Mouse (Mus musculus) mouse embryonic stem cell (cell line): ENCODE measurements at regions not wholly inside any gene's neighbourhood (a gene's known extent, or its start where the extent isn't known, plus 50 kb on each side); places are given as distances from the start of the nearest gene placed in this dataset.
"Not testable (repeated sequence)": the region's sequence is repeated elsewhere in the genome, so short reads cannot be mapped to it uniquely, and the experiment has no call there.

Source experiments
- in situ Hi-C, 2 experiments: fragments of 300-500 bp; cut with MboI; formaldehyde crosslinking; loops; 1 replicate in 1 of 2; 3 replicates in 1 of 2; pipeline ENCODE4 v1.14.3; 2019 to 2020; ENCODE audit warnings: low sequenced_read_pairs in 2 of 2, low pct_unique_long_range_greater_than_20kb in 1 of 2, mixed read lengths in 1 of 2; ENCODE audit not compliant: unreplicated experiment in 1 of 2

DNA sequence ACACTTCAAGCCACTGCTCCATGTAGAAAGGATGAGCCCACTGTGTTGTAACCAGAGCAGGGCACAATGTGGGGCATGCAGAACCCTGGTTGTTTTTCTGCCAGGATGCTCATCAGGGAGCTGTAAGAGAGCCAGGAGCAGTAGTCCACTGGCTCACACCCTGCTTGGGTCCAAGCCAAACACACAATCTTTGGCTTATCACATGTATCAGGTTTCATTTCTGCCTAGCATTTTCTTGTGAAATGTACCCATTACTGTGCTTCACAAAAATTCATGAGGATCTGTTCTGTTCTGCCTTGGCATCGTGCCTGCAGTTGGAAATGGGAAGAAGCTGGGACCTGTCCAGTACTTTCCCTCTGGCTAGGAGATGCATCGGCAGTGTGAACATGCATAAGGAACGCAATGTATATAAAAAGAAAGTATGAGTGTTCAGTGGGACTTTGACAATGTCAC is 491.6 kb upstream of the Igfbp3 start:
- in situ Hi-C loops: no loop called here

GRCm38 (mm10) chr11:7697591-7697990 is 483.9 kb upstream of the Igfbp3 start:
- in situ Hi-C loops: no loop called here

GRCm38 (mm10) chr11:7689701-7690100 is 476.0 kb upstream of the Igfbp3 start:
- in situ Hi-C loops: not testable (repeated sequence)

DNA sequence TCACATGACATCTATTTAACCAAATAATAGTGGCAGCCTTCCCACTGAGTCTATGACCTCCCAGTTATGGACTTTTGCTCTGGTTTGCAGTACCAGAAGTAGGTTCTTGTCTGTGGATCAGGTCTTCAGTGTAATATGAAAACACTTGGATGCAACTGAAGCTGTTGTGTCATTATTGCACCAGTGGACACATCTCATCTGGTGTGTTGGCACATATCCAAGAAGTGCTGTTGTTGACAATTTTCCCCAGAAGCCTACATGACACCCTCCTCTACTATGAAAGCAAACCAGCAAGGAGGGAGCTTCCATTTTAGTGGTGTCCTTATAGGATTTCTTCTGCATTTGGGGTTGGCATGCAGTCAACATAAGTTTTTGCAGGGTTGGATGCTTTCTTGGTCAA is 459.1 kb upstream of the Igfbp3 start:
- in situ Hi-C loops: no loop called here

DNA sequence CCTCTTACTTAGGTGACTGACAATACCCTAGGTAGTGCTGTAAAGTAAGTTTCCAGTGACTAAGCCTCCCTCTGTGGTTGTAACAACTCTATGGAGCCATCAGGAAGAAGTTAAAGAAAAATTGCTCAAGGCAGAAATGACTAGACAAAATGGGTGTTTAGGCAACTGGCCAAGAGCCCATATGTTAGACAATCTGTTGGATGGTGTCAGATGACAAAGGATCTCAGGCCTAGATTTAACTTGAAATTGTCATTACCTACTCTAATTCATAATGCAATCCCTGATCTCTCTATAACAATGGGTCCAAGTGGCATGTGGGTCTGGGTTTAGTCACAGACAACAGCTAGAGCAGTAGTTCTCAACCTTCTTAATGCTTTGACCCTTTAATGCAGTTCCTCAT is 416.9 kb upstream of the Igfbp3 start:
- in situ Hi-C loops: no loop called here

GRCm38 (mm10) chr11:7625256-7625655 is 411.5 kb upstream of the Igfbp3 start:
- in situ Hi-C loops: no loop called here

DNA sequence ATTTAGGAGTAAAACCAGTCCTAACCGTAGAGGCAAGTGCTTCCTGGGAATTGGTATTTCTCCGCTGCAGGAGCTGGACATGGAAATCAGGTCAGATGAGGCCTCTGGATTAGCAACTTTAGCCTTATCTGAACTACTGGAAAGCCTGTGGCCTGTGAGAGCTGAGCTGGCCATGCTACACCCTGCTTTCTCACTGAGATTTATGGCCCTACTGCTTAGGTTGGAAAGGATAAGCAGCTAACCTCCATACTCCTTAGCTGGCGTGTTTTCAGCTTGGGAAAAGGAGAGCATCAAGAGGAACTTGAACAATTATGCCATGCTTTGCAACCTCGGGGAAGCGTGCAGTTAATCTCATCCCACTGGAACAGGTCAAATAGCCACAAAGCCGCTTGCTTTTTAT is 406.6 kb upstream of the Igfbp3 start:
- in situ Hi-C loops: no loop called here

GRCm38 (mm10) chr11:7610752-7611151 is 397.0 kb upstream of the Igfbp3 start:
- in situ Hi-C loops: no loop called here

DNA sequence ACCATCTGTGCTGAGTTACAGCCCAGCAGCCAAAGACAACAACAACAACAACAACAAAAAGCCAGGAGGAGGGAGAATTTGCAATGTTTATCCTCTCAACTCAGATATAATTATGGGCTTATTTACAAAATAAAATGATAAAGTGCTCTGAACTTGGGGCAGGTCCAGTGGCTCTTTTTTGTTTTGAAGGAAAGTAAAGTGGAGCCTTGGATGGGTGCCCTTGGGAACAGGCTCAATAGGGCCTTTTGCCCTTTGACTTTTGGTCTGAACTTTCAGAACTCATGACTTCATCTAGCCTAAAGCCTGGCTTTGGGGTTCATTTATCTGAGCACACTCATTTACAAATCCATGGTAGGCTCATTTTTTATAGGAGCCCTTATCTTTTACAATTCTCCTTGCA is 396.2 kb upstream of the Igfbp3 start:
- in situ Hi-C loops: no loop called here

DNA sequence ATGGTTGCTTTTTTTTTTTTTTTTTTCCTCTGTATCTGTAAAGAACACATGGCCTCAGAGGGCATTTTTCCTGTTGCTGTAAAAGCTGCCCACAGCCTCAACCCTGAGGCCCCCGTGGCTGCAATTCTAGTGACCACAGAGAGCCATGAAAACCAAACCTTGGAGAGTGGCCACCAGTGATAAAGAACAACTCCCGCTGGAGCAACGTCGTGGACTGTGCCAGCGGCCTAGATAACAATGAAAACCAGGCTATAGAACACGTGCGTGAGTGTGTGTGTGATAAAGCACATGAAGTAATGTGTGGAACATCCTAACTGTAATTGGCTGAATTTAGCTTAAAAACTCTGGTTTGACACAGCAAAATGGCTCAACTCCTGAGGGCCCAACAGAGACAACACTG is 392.9 kb upstream of the Igfbp3 start:
- in situ Hi-C loops: no loop called here

GRCm38 (mm10) chr11:7592010-7592409 is 378.3 kb upstream of the Igfbp3 start:
- in situ Hi-C loops: no loop called here

DNA sequence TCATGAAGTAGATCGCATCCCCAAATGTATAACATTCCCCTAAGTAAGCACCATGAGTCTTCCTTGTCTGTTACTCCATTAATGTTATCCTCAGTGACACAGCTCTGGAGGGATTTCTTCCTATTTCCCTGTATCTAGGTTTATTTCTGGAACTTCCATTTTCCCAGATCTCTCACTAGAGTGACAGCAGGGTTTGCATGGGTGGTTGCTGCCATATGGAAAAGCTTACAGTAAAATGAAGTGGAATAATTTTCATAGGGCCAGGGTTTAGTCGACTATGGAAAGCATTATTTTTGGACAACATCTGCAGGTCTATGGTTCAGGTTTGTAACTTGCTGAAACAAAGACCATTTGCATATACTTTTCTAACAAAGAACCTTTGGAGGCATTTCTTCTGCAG is 369.6 kb upstream of the Igfbp3 start:
- in situ Hi-C loops: no loop called here

GRCm38 (mm10) chr11:7568484-7568883 is 354.8 kb upstream of the Igfbp3 start:
- in situ Hi-C loops: loop anchor here in 1 of 2 experiments (25.0 kb wide), 1 partner anchor 356 kb away; the partner anchor contains the start of gene Igfbp3

DNA sequence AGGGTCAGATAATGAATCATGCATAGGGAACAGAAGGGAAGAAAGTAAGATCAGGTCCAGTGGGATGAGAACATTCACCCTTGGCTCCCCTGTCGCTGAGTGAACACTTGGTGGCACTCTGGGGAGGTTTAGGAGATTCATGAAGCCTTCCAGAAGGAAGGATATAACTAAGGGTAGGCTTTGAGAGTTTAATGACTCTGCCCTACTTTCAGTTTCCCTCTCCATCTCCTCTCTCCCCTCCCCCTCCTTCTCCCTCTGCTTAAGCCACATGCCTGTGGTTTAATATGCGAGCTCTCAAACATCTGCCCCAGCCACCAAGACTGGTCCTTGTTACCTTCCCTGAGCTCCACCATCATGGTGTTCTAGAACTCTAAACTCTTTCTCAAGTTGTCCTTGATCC is 348.3 kb upstream of the Igfbp3 start:
- in situ Hi-C loops: loop anchor here in 1 of 2 experiments (25.0 kb wide), 1 partner anchor 350 kb away; the partner anchor contains the start of gene Igfbp3

DNA sequence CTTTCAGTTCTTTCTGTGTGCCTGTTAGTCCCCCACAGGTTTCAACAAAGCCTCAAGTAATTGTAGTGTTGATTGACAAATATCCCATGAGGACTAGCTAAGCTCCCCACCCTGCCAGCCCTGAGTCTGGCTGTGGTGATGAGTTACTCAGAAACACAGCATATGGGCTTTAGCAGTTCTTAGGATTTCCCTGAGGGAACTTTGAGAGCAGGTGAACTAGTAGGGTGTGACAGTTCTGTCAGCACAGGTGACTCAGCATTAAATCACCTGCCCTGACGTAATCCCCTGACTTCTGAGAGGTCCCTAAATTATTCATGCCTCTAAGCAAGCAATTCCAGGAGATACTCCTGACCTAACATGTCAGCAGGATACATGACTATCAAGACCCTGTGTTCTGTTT is 347.7 kb upstream of the Igfbp3 start:
- in situ Hi-C loops: loop anchor here in 1 of 2 experiments (25.0 kb wide), 1 partner anchor 349 kb away; the partner anchor contains the start of gene Igfbp3

GRCm38 (mm10) chr11:7555613-7556274 is 342.0 kb upstream of the Igfbp3 start:
- in situ Hi-C loops: loop anchor here in 1 of 2 experiments (25.0 kb wide), 1 partner anchor 343 kb away; the partner anchor contains the start of gene Igfbp3

- in situ Hi-C loops: loop anchor here in 1 of 2 experiments (25.0 kb wide), 1 partner anchor 340 kb away; the partner anchor contains the start of gene Igfbp3
These were observed 338.4 kb upstream of the Igfbp3 start for GRCm38 (mm10) chr11:7552154-7552553.

GRCm38 (mm10) chr11:7547796-7548195 is 334.1 kb upstream of the Igfbp3 start:
- in situ Hi-C loops: no loop called here

DNA sequence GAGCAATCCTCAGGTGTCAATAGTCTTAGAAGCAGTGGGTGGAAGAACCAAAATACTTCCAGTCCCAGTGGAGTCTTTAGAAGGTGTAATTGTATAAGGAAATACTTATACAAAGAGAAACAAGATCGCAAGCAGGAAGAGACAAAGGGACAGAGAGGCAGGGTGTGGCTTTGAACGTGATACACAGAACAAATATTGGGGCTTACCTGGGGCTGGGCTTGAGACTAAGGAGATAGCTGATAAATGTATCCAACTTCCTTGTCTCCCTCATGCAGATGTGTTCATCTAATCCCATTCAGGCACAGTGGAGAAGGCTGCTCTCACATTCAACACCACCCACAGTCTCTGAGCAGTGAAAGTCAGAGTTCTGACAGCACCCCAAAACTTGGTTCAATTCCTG is 331.9 kb upstream of the Igfbp3 start:
- in situ Hi-C loops: no loop called here

- in situ Hi-C loops: no loop called here
These were observed 320.9 kb upstream of the Igfbp3 start for GRCm38 (mm10) chr11:7534590-7534989.
